Mouse (Mus musculus) forebrain, embryonic 12.5 days (tissue): ENCODE results near the gene Cenpf. TPM values are rescaled to one million over a fixed set of nuclear protein-coding genes. Genes with fewer than 3 reads are reported as not detected.

Source experiments
- ATAC-seq: fragments of 200-750 bp; cut with Nextera tagmentation; 2 replicates; pipeline ENCODE4 v1.8.0; 2017; ENCODE audit warnings: moderate TSS enrichment; ENCODE audit not compliant: low FRiP score
- H3K27ac ChIP-seq: fragments of 300-500 bp; sonication (generic); 2 replicates; pipeline ENCODE4 v1.5.1; 2016; ENCODE audit warnings: mild to moderate bottlenecking
- H3K27me3 ChIP-seq: fragments of 300-500 bp; sonication (generic); 2 replicates; pipeline ENCODE4 v1.6.1; 2016; ENCODE audit warnings: mild to moderate bottlenecking
- H3K36me3 ChIP-seq: fragments of 300-500 bp; sonication (generic); replicated peaks from 2 replicates; pipeline ENCODE4 v1.6.1; 2016; ENCODE audit warnings: mild to moderate bottlenecking
- H3K4me1 ChIP-seq: fragments of 300-500 bp; sonication (generic); 2 replicates; pipeline ENCODE4 v1.6.1; 2016
- H3K4me2 ChIP-seq: fragments of 300-500 bp; sonication (generic); 2 replicates; pipeline ENCODE4 v1.6.1; 2016; ENCODE audit warnings: mild to moderate bottlenecking, moderate library complexity
- H3K4me3 ChIP-seq: fragments of 300-500 bp; sonication (generic); replicated peaks from 2 replicates; pipeline ENCODE4 v1.5.1; 2016; ENCODE audit warnings: mild to moderate bottlenecking
- H3K9ac ChIP-seq: fragments of 300-500 bp; sonication (generic); 2 replicates; pipeline ENCODE4 v1.6.1; 2016; ENCODE audit warnings: mild to moderate bottlenecking
- H3K9me3 ChIP-seq: fragments of 300-500 bp; sonication (generic); 2 replicates; pipeline ENCODE4 v1.6.1; 2016
- WGBS: fragments of 180-500 bp; shearing (Covaris S2); methylation state at CpG from one replicate; pipeline ENCODE4 v1.1.7; 2016; 5-methylcytosine and 5-hydroxymethylcytosine counted together
- polyA plus RNA-seq: library from polyadenylated mRNA; unstranded; fragments of >200 nt; fragmentation: Nextera tagmentation; extraction: Ambion mirVana; gene quantifications from 2 replicates; pipeline ENCODE4 v1.2.1, GENCODE M21; 2016

The Cenpf gene
- polyA plus RNA-seq, 1 experiment from 2014 or later, result 153 TPM

GRCm38 (mm10) chr1:189617381-189617780 is 70.5 kb downstream of the Cenpf start:
- Histone ChIP-seq H3K4me3 (no peak overlapping the region), H3K4me1 (no peaks in the 10 kb centered on the region), H3K4me2 (no peak overlapping the region), H3K9ac (no peak overlapping the region), H3K27me3 (no peaks in the 10 kb centered on the region), H3K9me3 (no peaks in the 10 kb centered on the region), H3K27ac (no peak overlapping the region), H3K36me3 (no peaks in the 10 kb centered on the region)
- 86% methylated on average over 5 of the region's 5 CpGs for WGBS
- ATAC-seq, result no peak

DNA sequence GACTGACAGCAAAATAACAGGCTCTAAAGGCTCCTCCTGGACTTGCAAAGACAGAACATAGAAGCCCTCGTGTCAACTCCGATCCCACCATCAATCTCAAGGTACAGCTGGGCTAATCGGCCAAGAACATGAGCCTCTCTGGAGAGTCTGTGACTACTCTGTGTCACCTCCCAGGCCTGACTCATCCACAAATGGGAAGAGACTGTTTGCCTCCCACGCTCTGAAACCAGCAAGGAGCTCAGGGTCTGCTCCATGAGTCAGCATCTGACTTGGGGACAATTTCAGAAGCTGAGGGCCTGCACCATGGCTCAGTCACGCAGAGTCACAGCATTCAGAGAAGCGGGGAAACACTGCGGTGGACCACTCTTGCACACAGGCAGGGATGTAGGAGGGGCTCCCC is 72.6 kb downstream of the Cenpf start:
- no peak for ATAC-seq
- no peaks in the 10 kb centered on the region for H3K4me1 ChIP-seq
- WGBS, result 96% methylated on average over 7 of the region's 7 CpGs

DNA sequence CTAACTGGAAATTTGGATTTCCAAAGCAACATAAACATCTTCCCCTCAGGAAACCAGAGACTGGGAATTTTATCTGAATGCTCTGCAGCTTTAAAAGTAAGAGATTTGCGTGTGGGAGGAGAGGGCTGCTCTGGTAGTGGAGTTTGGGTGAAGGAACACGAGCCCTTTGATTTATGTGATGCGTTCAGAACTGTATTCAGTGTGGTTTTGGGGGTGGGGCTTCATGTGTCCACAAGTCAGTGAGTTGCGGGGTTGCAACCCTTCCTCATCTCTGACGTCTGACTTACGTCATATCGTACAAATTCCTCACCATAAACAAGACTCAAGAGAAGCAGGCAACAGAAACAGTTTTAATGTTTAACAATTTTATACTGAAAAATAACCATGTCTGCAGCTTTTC is 74.8 kb downstream of the Cenpf start:
- H3K27me3 ChIP-seq, result no peaks in the 10 kb centered on the region
- no peaks in the 10 kb centered on the region for H3K9me3 ChIP-seq
- no peaks in the 10 kb centered on the region for H3K4me1 ChIP-seq
- no peak overlapping the region for H3K4me2 ChIP-seq
- no peak overlapping the region for H3K4me3 ChIP-seq
- no peaks in the 10 kb centered on the region for H3K36me3 ChIP-seq
- no peak for ATAC-seq
- no peak overlapping the region for H3K27ac ChIP-seq
- 82% methylated on average over 7 of the region's 7 CpGs for WGBS
- H3K9ac ChIP-seq, result no peak overlapping the region

More for the DNA sequence above, 72.6 kb downstream of the Cenpf start:
- Histone ChIP-seq H3K9me3 (no peaks in the 10 kb centered on the region), H3K27me3 (no peaks in the 10 kb centered on the region), H3K9ac (no peak overlapping the region), H3K4me3 (no peak overlapping the region), H3K36me3 (no peaks in the 10 kb centered on the region), H3K27ac (no peak overlapping the region), H3K4me2 (no peak overlapping the region)

DNA sequence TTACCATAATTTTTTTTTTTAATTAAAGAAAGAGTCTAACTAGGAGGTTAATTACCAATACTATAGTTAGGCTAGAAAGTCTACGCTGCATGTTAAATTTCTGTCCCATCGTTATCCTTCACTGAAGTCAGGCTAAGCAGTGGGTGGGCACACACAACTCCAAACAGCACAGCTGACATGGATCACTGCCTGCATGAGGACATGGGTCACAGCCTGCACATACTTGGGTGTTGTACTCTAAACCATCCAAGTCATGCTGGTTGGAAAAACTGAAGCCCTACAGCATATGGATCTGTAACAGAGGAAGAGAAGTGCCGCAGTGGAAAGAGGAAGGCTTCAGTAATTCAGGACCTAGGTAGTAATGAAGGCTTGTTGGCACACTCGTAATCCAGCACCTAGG is 76.1 kb downstream of the Cenpf start:
- Histone ChIP-seq H3K36me3 (no peaks in the 10 kb centered on the region), H3K27ac (no peak overlapping the region), H3K9me3 (no peaks in the 10 kb centered on the region), H3K4me1 (no peaks in the 10 kb centered on the region), H3K4me3 (no peak overlapping the region), H3K4me2 (no peak overlapping the region), H3K9ac (no peak overlapping the region), H3K27me3 (no peaks in the 10 kb centered on the region)
- ATAC-seq, result no peak
- WGBS, result 75% methylated on average over 4 of the region's 4 CpGs

DNA sequence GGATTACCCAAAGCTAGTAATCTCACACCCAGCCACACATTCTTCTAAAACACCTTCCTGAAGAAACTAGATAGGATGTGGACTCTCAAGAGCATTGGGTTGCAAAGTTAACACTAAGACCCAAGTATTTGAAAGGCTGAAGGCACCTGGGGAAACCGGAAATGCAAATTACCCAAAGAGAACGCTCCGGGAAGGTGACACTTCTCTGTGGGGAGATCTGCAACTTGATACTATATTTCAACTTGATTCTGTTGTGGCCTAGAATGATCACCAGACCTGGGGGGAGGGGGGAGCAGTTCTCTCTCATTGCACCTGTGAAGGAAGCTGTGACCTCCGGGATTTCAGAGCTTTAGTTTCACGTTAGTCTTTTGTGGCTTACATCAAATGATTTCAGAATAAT is 79.2 kb downstream of the Cenpf start:
- Histone ChIP-seq H3K27ac (no peak overlapping the region), H3K4me2 (no peak overlapping the region), H3K4me3 (no peak overlapping the region), H3K9ac (no peak overlapping the region), H3K4me1 (no peaks in the 10 kb centered on the region), H3K9me3 (no peaks in the 10 kb centered on the region), H3K36me3 (no peaks in the 10 kb centered on the region), H3K27me3 (no peaks in the 10 kb centered on the region)
- no peak for ATAC-seq
- 41% methylated on average over 5 of the region's 5 CpGs for WGBS

GRCm38 (mm10) chr1:189608039-189608438 is 79.8 kb downstream of the Cenpf start:
- no peaks in the 10 kb centered on the region for H3K27me3 ChIP-seq
- no peak overlapping the region for H3K27ac ChIP-seq
- ATAC-seq, result no peak
- no peaks in the 10 kb centered on the region for H3K4me1 ChIP-seq
- H3K9ac ChIP-seq, result no peak overlapping the region
- no peak overlapping the region for H3K4me3 ChIP-seq
- H3K4me2 ChIP-seq, result no peak overlapping the region
- H3K36me3 ChIP-seq, result no peaks in the 10 kb centered on the region
- no peaks in the 10 kb centered on the region for H3K9me3 ChIP-seq
- WGBS, result 84% methylated on average over 3 of the region's 3 CpGs

GRCm38 (mm10) chr1:189605598-189606126 is 82.2 kb downstream of the Cenpf start:
- WGBS, result 88% methylated on average over 8 of the region's 8 CpGs

DNA sequence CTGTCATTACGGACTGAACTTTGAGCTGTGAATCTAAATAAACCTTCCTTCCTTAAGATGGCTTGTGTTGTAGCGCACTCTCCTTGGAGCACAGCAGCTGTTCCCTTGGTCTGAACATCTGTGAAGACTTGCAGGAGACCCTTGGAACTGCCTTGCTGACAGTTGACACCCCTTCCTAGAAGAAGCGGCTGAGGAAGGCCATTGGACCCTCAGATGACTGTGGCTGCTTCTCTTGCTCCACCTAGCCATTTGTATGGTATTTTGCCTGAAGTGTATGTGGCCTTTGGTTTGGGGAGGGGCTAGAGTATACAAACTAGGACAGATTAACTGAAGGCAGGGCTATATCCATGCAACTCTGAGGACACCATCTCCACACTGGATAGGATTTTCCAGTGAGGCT is 90.8 kb downstream of the Cenpf start:
- H3K9ac ChIP-seq, result no peak overlapping the region
- no peaks in the 10 kb centered on the region for H3K36me3 ChIP-seq
- H3K4me2 ChIP-seq, result no peak overlapping the region
- WGBS, result 93% methylated on average over 3 of the region's 3 CpGs
- H3K9me3 ChIP-seq, result no peaks in the 10 kb centered on the region
- no peaks in the 10 kb centered on the region for H3K27me3 ChIP-seq
- H3K4me1 ChIP-seq, result no peaks in the 10 kb centered on the region
- no peak overlapping the region for H3K4me3 ChIP-seq
- ATAC-seq, result no peak
- H3K27ac ChIP-seq, result no peak overlapping the region

More at GRCm38 (mm10) chr1:189605598-189606126, 82.2 kb downstream of the Cenpf start:
- Histone ChIP-seq H3K27me3 (no peaks in the 10 kb centered on the region), H3K4me3 (no peak overlapping the region), H3K9me3 (no peaks in the 10 kb centered on the region), H3K4me1 (no peaks in the 10 kb centered on the region), H3K27ac (no peak overlapping the region), H3K36me3 (no peaks in the 10 kb centered on the region), H3K4me2 (no peak overlapping the region), H3K9ac (no peak overlapping the region)
- ATAC-seq, result no peak

Other genes with a start within 250 kb of the Cenpf start
- 2.8 and 3.3 TPM in 2 replicates for gene Ptpn14, start 40.2 kb upstream of the Cenpf start, polyA plus RNA-seq
- gene Smyd2, start 234.3 kb upstream of the Cenpf start, polyA plus RNA-seq, result 38.0 and 42.7 TPM in 2 replicates